Mouse (Mus musculus) E14TG2a.4 (cell line): ENCODE results near the gene Synj1.

Experiments
- CTCF ChIP-seq: conservative IDR thresholded peaks from 2 replicates; pipeline ENCODE4 v1.5.1; 2014; ENCODE audit warnings: low read length
- NANOG ChIP-seq: IDR thresholded peaks from 2 replicates; pipeline ENCODE4 v1.6.1; 2014; ENCODE audit warnings: borderline replicate concordance, low read length, mixed read lengths
- POU5F1 ChIP-seq: IDR thresholded peaks from 2 replicates; pipeline ENCODE4 v1.6.1; 2014; ENCODE audit warnings: low read length, borderline replicate concordance

GRCm38 (mm10) chr16:90958301-90959085 lies 52.6 kb downstream of the Synj1 start:
- TF ChIP-seq CTCF (no peak), POU5F1 (no peak), NANOG (no peak)
